Mouse (Mus musculus) olfactory bulb, adult 2 months (tissue): Measurements from ENCODE around the gene Chrne. TPM values are rescaled to one million over a fixed set of nuclear protein-coding genes. Genes with fewer than 3 reads are reported as not detected.

Experiments
- H3K27ac ChIP-seq: fragments of 200-500 bp; 2 replicates; pipeline ENCODE4 v1.5.1; 2012; ENCODE audit warnings: low read depth, low read length; ENCODE audit not compliant: insufficient read depth
- H3K4me1 ChIP-seq: fragments of 200-500 bp; 2 replicates; pipeline ENCODE4 v1.6.1; 2012; ENCODE audit warnings: low read length; ENCODE audit not compliant: control insufficient read depth, insufficient read depth
- H3K4me3 ChIP-seq: fragments of 200-500 bp; 2 replicates; pipeline ENCODE4 v1.5.1; 2012; ENCODE audit warnings: mild to moderate bottlenecking, low read depth, low read length, moderate library complexity; ENCODE audit not compliant: insufficient read depth
- CTCF ChIP-seq: fragments of 200-500 bp; IDR thresholded peaks from 2 replicates; pipeline ENCODE4 v1.5.1; 2012; ENCODE audit warnings: low read depth, mild to moderate bottlenecking, low read length, moderate library complexity; ENCODE audit not compliant: insufficient read depth
- POLR2A ChIP-seq: fragments of 200-500 bp; IDR thresholded peaks from 2 replicates; pipeline ENCODE4 v1.6.1; 2012; ENCODE audit warnings: mild to moderate bottlenecking, low read depth, low read length, moderate library complexity; ENCODE audit not compliant: insufficient read depth
- WGBS: fragments of 180-500 bp; shearing (Covaris S2); methylation state at CpG from one replicate; pipeline ENCODE4 v1.1.7; 2018; 5-methylcytosine and 5-hydroxymethylcytosine counted together
- polyA plus RNA-seq: library from polyadenylated mRNA; stranded (reverse); fragments of >200 nt; gene quantifications from 2 replicates; pipeline ENCODE4 v1.2.4, GENCODE M21; 2012; ENCODE audit warnings: low replicate concordance; ENCODE audit not compliant: missing spikeins, insufficient read depth, insufficient read length

Gene Chrne
- polyA plus RNA-seq, 1 experiment: not detected

DNA sequence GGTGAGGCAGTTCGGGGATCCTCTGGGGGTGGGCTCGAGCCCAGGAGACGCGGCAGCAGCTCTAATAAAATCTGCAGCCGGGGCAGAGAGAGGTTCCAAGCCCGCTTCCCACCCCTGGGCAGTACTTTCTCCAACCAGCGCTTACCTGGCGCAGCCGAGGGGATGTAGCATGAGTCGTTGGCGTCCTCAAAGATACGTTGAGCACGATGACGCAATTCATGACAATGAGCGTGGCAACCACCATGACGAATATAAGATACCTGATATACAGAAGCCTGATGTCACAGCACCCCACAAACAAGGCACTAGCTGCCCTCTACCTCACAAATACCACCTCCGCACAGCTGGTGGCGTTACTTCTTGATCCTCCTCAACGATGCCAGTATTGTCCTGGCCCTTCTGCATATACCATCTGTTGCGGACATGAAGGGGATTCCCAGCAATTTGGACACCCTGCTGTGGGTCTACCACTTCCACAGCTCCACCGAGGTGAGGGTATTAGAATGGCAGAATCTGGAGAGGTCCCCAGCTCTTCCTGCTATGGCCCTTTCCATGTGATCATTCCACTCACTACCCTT is 3.4 kb downstream of the Chrne start, which contains the start of gene 4930544D05Rik:
Gene 4930544D05Rik, plus strand, starts transcription at position 333 of the 578 bp plus-strand sequence.
- Histone ChIP-seq H3K4me3 (peak within 1 kb of the TSS; percentile 7; the same call in 1 of the 2 replicates), H3K27ac (no peak within 1 kb of the TSS), H3K4me1 (peaks cover 11% of the 10 kb centered on the region)
- 35% methylated on average over 21 of the region's 21 CpGs for WGBS
- TF ChIP-seq POLR2A: no peak

DNA sequence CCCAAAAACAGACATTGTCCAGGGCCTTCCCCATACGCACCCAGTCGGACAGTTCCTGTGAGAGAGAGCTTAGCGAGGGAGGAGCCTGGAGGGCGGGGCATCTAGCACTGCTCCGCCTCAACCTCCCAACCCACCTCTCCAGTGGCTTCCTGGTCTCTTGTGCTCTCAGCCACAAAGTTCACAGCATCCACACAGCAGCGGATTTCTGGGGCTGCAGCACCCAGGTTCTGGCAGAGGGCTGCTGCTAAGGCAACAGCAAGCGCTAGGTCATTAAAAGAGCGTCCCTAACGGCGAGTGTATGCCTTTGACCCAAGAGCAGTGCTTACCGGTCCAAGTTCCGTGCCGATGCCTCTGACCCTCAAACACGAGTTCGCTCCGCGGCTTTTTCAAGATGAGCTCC is 3.9 kb downstream of the Chrne start:
- 13% methylated on average over 17 of the region's 17 CpGs for WGBS
- peaks cover 11% of the 10 kb centered on the region for H3K4me1 ChIP-seq
- no peak overlapping the region for H3K27ac ChIP-seq
- peak overlapping the region; percentile 7; the same call in 1 of the 2 replicates for H3K4me3 ChIP-seq
- TF ChIP-seq CTCF: no peak
- TF ChIP-seq POLR2A: no peak; the same call in 1 of the 2 replicates

DNA sequence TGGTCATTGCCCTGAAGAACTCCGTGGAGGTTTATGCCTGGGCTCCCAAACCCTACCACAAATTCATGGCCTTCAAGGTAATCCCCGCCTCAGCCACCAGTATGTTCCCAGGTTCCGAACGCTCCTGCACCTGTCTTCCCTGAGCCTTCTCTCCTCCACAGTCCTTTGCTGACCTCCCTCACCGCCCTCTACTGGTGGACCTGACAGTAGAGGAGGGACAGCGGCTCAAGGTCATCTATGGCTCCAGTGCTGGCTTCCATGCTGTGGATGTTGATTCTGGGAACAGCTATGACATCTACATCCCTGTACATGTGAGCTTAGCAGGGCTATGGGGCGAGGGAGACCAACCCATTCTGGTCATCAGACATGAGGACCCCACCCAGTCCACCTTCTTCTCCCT is 6.5 kb downstream of the Chrne start:
- Histone ChIP-seq H3K27ac (no peak overlapping the region), H3K4me1 (peaks cover 11% of the 10 kb centered on the region), H3K4me3 (no peak overlapping the region)
- TF ChIP-seq POLR2A: no peak
- TF ChIP-seq CTCF: no peak
- 77% methylated on average over 7 of the region's 7 CpGs for WGBS

DNA sequence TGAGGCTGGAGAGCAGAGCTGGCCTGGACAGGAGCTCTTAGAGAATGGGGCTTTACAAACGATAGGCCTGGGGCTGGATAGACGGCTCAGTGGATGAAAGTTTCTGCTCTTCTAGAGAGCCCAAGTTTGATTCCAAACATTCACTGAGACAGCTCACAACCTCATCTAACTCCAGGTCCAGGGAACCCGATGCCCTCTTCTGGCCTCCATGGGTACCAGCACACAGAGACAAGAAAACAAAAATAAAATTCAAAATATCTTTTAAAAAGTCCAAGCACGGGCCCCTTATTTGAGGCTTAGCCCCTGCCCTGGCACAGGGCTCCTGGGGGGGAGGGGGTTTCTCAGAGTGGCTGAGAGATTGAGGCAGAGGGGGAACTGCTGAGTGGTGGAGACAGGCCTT is 8.3 kb downstream of the Chrne start:
- peaks cover 17% of the 10 kb centered on the region for H3K4me1 ChIP-seq
- H3K4me3 ChIP-seq: no peak overlapping the region
- 77% methylated on average over 4 of the region's 4 CpGs for WGBS
- no peak overlapping the region for H3K27ac ChIP-seq
- TF ChIP-seq CTCF: no peak
- no peak for TF ChIP-seq POLR2A

DNA sequence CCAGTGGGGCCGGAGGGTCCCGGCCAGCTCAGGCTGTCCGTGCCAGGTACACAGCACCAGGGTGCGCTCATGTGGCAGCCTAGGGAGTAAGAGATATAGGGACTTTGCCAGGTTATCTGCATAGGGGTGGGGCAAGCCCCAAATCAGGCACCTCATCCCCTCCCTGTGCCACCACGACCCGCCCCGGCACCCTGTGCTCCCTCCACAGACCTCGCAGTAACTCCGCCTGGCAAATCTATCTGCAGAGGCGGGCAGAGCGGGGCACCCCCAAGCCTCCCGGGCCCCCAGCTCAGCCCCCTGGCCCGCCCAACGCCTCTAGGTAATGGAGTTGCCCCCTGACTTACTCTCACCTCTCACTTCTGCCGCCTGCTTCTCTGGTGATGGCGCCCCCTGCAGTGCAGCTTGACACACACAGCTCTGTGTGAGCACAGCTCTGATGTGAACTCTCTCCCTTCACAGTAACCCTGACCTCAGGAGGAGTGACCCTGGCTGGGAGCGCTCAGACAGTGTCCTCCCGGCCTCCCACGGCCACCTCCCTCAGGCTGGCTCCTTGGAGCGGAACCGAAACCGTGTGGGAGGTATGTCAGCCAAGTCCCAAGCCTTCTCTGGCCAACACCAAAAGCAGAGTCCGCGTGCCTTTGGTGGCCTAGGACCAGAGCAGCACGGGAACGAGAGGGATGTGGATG is 10.5 kb downstream of the Chrne start:
- H3K4me1 ChIP-seq: peaks cover 11% of the 10 kb centered on the region
- WGBS: 87% methylated on average over 26 of the region's 26 CpGs
- H3K4me3 ChIP-seq: no peak overlapping the region
- TF ChIP-seq POLR2A: no peak
- TF ChIP-seq CTCF: no peak
- H3K27ac ChIP-seq: no peak overlapping the region

DNA sequence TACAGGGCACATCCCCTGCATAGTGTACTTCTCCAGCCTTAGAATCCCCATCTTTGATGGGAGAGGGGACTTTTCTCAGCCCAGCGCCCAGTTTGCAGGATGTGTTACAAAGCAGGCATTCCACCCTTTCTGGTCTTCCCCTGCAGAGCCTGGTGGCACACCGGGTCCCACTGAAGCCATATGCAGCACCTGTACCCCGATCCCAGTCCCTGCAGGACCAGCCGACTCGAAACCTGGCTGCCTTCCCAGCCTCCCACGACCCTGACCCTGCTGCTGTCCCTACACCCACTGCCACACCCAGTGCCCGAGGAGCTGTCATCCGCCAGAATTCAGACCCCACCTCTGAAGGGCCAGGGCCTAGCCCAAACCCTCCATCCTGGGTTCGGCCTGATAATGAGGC is 11.4 kb downstream of the Chrne start:
- 90% methylated on average over 9 of the region's 9 CpGs for WGBS
- no peak overlapping the region for H3K4me3 ChIP-seq
- TF ChIP-seq CTCF: no peak
- TF ChIP-seq POLR2A: no peak

DNA sequence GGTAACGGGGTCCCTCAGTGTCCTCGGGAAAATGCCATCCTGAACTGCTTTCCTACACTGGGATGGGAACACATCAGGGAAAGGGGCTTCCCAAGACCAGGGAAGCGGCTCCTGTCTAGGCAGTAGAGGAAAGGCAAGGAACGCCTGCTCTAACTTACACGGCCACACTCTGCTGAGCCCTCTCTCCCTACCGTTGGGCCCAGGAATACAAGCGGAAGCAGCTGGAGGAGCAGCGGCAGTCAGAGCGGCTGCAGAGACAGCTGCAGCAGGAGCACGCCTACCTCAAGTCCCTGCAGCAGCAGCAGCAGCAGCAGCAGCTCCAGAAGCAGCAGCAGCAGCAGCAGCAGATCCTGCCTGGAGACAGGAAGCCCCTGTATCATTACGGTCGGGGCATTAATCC is 12.3 kb downstream of the Chrne start:
- Histone ChIP-seq H3K4me1 (peaks cover 11% of the 10 kb centered on the region), H3K4me3 (no peak overlapping the region), H3K27ac (no peak overlapping the region)
- TF ChIP-seq CTCF (no peak), POLR2A (no peak)
- 63% methylated on average over 12 of the region's 12 CpGs for WGBS

More for the DNA sequence above, 11.4 kb downstream of the Chrne start:
- H3K27ac ChIP-seq: no peak overlapping the region
- peaks cover 11% of the 10 kb centered on the region for H3K4me1 ChIP-seq

DNA sequence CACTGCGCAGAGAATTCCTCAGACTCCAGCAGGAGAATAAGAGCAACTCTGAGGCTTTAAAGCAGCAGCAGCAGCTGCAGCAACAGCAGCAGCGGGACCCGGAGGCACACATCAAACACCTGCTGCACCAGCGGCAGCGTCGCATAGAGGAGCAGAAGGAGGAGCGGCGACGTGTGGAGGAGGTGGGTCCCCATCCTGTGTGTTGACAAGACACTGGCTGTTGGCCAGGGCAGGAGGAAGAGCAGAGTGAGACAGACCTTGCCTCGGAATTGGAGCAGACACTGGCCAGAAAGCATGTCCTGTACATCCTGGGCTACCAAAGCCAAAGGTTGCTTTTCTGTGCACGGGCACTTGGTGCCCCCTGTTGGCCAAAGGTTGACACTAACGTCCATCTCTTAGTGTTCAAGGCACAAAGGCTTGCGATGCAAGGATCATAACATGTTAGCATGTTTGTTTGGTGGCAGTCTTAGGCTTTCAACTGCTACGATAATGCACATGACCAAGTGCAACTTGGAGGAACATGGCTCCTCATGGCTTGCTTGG is 13.9 kb downstream of the Chrne start:
- H3K27ac ChIP-seq: no peak overlapping the region

DNA sequence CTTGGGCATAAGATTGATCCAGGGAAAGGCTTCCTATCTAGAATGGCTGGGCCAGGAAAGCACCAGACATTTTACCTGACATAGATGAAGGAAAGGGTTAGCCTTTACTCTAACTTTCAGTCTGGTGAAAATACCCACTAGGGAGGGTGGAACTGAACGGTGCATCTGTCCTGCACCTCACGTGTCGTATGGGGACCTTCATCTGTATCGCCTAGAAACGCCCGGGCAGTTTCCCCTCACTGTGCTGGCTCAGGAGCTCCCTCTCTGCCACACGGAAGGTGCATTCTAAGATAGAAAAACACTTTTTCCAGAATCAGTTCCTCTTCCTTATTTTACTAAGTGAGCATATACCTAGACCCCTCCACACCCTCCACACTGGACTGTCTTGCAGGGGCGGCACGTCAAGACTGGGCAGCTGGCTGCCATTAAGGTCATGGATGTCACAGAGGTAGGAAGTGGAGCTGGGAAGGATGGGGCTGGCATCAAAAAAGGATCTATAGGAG is 20.5 kb downstream of the Chrne start:
- TF ChIP-seq CTCF: no peak
- TF ChIP-seq POLR2A: no peak
- H3K27ac ChIP-seq: no peak overlapping the region
- H3K4me3 ChIP-seq: no peak overlapping the region
- whole genome bisulfite sequencing: 87% methylated on average over 9 of the region's 9 CpGs
- peaks cover 15% of the 10 kb centered on the region for H3K4me1 ChIP-seq

More for the DNA sequence above, 13.9 kb downstream of the Chrne start:
- H3K4me3 ChIP-seq: no peak overlapping the region
- TF ChIP-seq CTCF: peak; percentile 42; the same call in 1 of the 2 replicates
- no peak for TF ChIP-seq POLR2A
- H3K4me1 ChIP-seq: peaks cover 11% of the 10 kb centered on the region
- 29% methylated on average over 14 of the region's 14 CpGs for WGBS
